Mouse (Mus musculus) neutrophil, adult 5-6 weeks (primary cell): ENCODE data around the gene Pfdn4. TPM values are rescaled to one million over a fixed set of nuclear protein-coding genes. Genes with fewer than 3 reads are reported as not detected.
A peak's percentile ranks its signal among the peaks of the same experiment; 100 is the strongest.
"Not testable (repeated sequence)": the region's sequence is repeated elsewhere in the genome, so short reads cannot be mapped to it uniquely, and the experiment has no call there.

ENCODE experiments used
- ATAC-seq: fragments of 151-379, 151-347 bp; 2 replicates; pipeline ENCODE4 v1.8.0; 2017; ENCODE audit warnings: mild to moderate bottlenecking, moderate TSS enrichment; ENCODE audit not compliant: insufficient number of reproducible peaks, poor library complexity, low FRiP score, severe bottlenecking; ENCODE audit errors: extremely low read depth
- total RNA-seq: library from RNA; stranded (forward); fragments of 200-1000 nt; gene quantifications from 2 replicates; pipeline ENCODE4 v1.2.3, GENCODE M21; 2017

Pfdn4 gene
- total RNA-seq: 18.3 and 21.0 TPM in 2 replicates

DNA sequence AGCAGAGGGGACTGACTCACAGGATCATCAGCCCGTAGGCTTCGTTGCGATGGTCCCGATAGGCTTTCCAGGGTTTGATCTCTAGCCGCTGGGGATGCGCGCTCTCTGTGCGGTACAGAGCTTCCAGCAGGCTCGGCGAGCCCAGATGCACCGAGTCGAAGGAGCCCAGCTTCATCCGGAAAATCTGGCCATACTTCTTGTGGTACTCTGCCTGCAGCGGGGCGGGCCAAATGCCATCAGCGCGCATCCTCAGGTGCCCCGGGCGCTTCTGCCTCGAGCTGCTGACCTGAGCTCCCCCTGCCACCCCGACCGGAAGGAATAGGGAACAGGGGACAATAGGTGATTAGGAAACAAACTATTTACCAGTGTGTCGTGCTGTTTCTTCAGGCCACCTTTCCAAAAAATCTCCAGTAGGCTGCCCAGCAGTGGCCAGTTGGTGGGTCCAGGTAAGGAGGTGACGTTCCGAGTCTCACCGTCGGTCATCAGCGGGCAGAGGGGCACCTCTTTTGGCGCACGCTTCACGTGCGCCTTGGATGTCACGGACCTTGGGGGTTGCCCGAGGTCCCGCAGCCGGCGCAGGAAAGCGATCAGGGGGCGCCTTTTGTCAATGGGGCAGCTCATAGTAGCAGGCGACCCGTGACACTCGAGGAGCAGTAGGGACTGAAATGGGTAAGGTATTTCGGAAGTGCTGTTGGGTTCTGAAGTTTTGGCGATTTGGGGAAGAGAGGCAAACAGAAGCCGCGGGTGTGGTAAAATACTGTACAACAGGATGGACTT lies at the start of gene Pfdn4:
TSS of gene Pfdn4 (plus strand) at position 275 of the 777 bp plus-strand sequence.
- no peak for ATAC-seq

DNA sequence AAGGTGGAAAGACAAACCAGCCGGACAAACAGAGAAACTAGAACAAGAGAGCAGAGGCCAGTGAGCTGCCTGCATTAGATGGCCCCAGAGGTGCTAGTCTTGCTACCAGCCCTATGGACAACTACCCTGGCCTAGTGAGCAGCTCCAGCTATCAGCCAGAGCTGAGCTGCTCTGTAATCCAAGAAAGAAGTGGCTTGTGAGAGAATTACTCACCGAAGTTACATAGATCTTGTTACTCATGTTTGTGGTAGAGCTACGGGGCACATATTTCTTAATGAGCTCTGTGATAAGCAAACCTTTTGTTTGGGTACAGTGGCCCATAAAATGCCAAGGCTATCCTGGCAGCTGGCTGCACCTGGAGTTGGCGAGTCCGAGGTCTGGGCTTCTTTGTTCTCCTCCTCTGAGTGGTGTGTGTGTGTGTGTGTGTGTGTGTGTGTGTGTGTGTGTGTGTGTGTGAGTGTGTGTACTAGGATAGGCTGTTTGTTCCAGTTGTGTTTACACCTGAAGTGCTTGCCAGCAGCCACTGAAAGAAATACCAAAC lies 49.3 kb upstream of the Pfdn4 start:
- ATAC-seq: no peak

DNA sequence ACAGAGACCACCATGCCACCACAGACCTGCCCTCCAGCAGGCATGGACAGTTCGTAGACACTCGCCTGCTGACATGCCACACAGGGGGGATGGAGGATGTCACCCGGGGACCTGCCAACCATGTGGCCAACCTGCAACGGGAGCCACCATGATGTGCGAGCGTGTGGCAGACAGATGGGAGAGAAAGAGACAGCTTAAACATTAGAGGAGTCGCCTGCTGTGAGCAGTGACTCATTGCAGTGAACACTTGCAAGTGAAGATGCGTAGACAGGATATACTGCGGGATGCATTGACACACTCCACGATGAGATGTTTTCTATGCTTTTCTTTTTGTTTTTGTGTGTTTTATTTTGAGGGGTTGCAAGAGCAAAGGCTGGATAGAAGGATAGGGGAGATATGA lies 48.6 kb upstream of the Pfdn4 start:
- ATAC-seq: no peak

DNA sequence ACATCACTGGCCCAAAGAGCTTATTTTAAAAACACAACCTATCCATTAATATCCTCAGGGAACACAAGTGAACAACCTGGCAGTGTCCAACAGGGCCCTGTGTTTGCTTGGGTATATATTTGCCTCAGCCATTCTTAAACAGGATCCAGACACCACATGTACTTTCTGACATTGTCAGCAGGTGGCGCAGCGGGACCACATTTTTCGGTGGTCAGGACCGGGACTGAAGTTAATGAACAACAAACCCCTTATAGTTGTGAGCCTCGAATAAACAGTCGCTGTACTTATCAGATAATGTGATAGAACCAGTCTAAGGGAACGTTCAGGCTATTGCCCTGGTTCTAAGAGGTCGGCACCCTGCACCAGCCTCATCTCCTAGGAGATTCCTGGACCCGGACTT lies 45.3 kb upstream of the Pfdn4 start:
- ATAC-seq: peak; percentile 56; the same call in 1 of the 2 replicates

DNA sequence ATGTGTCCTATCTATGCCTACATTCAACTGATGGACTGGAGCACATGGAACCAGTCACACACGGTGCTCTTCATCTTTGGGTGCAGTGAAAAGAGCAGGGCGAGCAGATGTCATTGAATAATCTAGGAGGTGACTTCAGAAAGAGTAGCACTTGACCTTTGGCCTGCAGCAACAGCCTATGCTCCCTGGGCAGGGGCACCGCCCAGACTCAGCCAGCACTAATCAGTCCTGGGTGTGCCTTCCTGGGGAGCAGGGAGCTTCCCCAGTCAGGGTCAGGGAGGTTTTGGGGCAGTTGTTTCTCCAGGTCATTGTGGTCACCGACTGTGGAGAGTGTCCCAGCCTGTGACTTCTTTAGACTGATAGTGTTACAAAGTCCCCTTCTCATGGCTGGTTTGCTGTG lies 42.4 kb upstream of the Pfdn4 start:
- not testable (repeated sequence) for ATAC-seq

DNA sequence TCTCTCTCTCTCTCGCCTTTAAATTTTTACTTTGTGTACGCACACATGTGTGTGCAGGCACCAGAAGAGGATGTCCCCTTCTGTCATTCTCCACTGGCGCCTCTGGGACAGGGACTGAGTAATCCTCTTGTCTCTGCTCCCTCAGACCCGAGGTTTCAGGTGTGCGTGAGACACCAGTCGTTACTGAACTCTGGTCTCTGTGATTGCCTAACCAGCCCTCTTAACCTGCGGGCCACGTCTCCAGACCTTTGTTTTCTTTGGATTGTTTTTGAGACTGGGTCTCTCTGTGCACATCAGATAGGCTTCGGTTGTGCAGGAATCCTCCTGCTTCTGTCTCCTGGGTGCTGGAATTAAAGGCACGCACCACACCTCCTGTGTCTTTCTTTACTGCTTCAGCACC lies 37.0 kb upstream of the Pfdn4 start:
- no peak for ATAC-seq

DNA sequence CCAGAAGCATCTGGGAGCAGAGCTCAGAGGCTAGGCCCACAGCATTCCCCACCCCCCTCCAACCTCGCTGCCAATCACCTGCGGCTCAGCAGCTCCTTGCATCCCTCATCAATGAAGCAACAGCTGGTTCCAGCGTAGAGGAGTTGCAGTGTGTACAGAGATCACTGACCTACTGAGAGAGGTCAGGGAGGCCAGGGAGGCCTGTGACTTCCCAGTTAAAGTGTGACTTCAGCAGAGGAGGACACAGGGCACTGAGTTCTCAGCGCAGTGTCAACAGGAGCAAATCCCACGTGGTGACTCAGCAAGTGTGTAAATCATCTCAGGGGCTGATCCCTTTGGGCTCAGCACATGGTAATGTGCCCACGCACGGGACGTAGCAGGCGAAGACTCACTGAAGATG lies 36.4 kb upstream of the Pfdn4 start:
- no peak for ATAC-seq

DNA sequence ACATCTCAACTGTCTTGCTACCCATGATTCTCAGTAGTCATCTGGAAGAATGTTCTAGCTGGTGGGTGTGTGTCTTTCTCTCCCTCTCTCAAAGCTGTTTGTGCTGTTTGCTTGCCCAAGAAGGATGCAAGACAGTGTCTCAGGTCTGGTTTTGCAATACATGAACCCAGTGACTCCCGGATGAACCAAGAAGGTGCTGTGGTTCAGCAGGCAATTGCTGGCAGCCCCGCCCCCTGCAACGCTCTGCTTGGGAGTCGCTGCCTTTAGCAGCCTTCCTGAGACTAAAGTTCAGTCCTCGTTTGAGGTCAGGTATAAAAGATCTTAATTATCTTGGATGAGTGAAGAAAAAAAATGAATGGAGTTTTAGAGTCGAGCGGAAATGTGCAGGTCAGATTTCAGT lies 34.6 kb upstream of the Pfdn4 start:
- no peak for ATAC-seq

DNA sequence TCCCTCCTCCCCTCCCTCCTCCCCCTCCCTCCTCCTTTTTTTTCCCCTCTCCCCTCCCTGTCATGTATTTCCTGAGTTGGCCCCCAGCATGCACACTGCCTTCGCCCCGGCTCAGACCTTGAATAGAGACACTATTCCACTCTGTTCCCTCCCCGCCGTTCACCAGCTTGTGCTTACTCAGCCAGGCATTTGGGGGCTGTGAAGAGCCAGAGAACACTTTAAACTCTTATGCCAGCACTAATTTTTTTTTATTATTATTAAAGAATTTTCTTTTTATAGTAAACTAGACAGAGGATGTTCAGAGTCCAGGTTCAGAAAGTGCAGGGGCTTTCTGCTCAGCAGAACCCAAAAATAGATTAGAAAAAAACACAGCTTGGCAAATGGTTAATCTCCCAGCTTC lies 31.4 kb upstream of the Pfdn4 start:
- no peak for ATAC-seq

DNA sequence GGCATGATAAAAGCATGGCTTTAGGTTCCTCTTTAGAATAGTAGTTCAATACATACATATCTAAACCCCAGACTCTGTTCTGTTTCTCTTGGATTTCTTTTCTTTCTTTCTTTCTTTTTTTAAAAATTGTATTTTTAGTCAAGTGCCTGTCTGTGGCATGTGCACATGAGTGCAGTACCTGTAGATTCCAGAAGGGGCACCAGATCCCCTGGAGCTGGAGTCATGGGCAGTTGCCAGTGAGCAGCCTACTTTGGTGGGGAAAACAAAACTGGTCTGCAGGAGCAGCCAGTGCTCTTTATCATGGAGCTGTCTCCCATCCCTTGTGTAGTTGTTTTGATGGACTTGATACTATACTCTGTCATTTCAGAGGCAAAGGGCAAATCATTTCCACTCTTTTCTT lies 28.2 kb upstream of the Pfdn4 start:
- no peak for ATAC-seq

DNA sequence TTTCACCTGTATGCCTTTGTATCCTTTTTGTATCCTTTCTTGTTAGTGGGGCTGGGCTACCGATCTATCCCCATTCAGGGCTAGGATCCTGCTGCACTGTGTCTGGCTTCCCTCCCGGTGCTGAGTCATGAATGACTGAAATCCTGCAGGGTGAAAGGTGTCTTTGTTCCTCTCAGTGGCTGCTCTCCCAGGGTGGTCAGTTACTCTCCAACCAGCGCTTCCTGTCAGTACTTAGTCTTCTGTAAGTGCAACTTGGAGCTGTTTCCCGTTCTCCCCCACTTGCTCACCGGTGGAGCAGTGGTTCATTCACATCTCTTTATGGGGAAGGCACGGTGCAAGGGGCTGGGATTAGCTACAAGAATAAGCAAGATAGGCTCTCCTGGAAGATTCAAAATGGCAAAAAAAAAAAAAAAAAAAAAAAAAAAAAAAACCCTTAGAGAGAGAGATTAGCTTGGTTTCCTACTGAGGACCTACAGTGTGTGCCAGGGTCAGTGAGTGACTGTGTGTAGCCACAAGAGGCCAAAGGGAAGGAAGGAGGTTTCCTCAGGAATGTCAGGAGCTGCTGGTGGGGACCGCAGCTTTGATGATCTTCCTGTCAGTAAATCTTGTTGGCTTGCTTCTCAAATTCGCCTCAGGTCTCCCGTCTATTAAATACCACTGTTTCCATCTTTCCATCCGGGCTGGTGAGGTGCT lies 26.5 kb upstream of the Pfdn4 start:
- no peak for ATAC-seq

DNA sequence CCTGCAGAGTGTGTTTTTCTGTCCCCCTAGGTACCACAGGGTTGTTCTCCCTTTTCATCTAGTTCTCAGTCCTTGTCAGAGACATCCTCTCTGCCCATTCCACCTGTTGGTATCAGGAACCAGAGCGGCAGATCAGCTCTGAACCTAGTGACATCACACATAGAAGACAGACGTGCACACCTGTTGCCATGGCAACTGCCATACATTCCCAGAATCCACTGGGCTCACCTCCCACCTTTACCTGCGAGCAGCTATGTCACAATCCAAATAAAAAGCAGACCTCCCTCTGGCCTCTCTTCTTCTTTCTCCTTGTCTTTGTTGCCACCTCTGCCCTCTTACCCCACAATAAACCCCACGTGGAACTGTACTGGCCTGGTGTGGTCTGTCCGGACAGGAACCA lies 25.6 kb upstream of the Pfdn4 start:
- no peak for ATAC-seq

DNA sequence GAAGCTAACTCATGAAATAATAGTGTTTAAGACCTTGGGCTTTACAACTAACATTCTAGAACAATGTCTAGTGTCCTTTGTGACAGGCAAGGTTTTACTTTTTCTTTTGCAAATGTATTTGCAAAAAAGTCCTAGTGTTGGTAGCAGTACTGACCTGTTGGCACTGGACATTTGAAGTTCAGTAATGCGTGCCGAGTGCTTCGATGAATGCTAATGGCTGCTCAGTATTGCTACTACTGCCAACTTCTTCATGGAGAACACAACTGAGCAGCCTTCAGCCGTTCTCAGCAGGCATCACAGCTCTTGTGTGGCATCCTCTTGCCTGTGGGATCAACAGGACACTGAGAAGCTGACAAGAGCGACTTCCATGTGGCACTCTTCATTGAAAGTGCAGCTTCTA lies 22.1 kb upstream of the Pfdn4 start:
- no peak for ATAC-seq

DNA sequence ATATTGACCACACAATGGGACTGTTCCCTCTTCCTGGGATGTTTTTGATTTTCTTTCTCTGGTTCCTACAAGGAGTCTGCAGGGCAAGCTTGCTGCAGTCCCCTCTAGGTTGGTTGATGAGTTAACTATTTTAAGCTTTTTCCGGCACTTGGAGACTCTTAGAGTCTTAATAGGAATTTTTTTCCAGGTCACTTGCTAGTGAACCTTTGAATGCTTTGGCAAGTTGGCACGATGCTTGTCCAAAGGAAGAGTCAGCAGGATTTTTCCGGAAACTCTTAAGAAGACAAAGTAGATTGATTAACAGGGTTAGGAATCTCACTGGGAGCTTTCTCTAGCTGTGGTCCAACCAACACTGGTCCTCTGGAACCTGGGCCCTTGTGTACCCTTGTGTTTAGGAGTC lies 21.1 kb upstream of the Pfdn4 start:
- no peak for ATAC-seq

DNA sequence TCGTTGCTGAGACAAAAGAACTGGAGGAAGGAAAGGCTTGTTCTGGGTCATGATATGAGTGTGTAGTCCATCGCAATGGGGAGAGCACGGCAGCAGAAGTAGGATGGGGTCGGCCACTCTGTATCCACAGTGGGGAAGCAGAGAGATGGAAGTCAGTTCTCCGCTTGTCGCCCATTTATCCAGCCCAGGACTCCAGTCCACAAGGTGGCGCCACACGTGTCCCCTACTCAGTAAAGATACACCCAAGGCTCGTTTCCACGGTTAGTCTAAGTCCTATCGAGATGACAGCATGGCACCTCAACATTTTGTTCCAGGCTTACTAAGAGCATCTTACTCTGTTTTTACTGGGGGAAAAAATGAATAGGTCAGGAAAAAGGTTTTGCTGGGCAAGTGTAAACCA lies 20.0 kb upstream of the Pfdn4 start:
- no peak for ATAC-seq

DNA sequence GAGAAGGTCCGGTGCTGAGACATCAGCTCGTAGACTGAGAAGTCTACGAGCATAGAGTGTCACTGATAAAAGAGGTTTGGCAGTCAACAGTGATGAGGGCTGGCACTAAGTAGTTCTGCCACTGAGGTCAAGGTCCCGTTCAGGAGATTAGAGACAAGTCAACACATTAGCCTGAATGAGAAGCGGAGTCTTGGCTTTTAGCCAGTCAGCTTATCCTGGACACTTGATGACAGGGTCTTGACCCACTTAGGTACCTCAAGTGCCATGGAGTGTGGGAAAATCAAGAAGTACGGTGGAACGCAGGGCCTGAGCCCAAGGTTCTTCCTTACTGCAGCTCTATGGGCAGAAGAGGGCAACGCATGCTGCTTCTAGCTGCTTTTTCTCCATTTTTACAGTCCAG lies 19.6 kb upstream of the Pfdn4 start:
- no peak for ATAC-seq

DNA sequence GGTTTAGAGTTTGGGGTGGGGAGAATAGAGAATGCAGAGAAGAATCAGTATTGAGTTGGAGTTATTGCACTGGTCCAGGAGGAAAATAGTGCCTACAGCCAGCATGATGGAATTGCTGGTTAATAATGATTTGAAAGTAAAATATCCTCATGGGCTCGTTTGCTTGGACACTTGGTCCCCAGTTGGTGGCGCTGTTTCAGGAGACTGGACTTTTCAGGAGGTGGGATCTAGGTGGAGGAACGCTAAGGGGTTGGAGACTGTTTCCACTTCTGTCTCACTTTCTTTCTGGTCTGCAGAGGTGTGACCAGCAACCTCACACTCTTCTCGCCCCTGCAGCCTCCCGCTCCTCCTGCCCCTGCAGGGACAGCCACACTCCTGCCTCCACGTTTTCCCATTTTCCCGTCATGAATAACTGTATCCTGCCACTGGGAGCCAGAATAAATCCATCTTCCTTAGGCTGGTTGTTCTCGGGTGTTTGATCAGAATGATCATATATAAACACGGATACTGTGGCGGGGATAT lies 14.1 kb upstream of the Pfdn4 start:
- no peak for ATAC-seq

DNA sequence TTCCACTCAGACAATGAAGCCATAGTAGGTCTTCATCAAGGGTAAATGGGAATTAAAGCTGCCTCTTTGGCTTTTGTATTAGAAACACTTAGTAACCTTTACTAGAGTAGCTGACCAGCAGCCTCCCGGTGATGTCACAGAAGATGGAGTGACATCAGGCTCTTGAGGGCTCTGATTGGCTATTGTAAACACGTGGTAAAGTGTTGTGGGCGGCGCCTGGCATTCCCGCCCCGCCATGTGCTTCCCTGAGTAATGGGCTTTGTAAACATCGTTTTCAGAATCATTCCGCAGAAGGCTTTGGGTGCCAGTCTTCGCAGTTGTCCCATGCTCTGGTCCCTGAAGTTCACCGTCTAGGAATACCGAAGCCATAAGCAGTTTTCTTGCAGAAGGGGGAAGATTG lies 12.3 kb upstream of the Pfdn4 start:
- ATAC-seq: no peak

DNA sequence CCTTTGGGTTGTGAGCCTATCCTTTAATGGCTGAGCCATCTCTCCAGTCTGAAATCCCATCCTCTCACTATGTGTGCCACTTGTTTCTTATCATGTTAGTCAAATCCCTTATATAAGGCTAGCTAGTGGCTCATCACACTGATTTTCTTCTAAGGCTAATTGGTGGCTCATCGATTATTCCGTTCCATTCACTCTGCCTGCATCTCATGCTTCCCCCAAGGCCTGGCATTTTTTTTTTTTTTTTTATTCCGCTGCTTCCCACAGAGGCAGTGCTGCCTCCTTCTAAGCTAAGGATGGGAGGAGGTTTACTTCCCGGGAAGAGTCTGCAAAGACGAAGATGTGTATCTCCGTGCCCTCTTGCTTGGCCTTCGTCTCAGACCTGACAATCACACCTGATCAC lies 9.0 kb upstream of the Pfdn4 start:
- ATAC-seq: no peak

DNA sequence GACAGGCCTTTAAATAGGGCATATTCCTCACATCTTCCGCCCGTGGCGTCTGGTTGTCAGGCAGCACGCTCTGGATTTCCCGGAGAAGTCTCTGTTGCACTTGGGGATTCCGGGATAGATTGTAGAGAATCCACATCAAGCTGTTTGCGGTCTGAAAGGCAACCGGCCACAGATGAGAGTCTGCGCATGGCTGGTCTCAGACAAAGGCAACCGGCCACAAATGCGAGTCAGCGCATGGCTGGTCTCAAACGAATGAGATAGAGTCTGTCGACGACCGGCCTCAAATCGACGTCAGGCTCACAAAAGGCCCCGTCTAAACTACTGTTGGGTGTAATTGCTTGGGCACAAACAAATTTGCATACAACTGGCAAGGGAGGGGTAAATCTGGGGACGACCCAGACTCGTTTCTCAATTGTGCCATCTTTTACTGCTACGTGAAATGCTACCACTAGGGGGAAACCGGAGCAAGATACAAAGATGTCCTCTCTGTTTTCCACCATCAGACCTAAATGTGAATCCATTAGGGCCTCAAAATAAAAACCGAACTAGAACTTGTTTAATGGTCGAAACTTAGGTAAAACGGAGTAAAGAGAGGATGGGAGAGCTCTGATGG lies 8.2 kb upstream of the Pfdn4 start:
- ATAC-seq: no peak
